Mouse (Mus musculus): Measurements from ENCODE around the gene Derl3.
"Not testable (repeated sequence)": the region's sequence is repeated elsewhere in the genome, so short reads cannot be mapped to it uniquely, and the experiment has no call there.

Derl3 gene

GRCm38 (mm10) chr10:75872915-75873542 is 20.2 kb upstream of the Derl3 start:
- DNase-seq: peak; percentile 69 to 78

- no peak for DNase-seq
These were observed 19.6 kb upstream of the Derl3 start for GRCm38 (mm10) chr10:75873543-75874170.

- DNase-seq: peak; percentile 88 to 89
These were observed 14.4 kb upstream of the Derl3 start for GRCm38 (mm10) chr10:75878836-75879235.

- DNase-seq: no peak
These were observed 12.9 kb upstream of the Derl3 start for GRCm38 (mm10) chr10:75880351-75880750.

GRCm38 (mm10) chr10:75880771-75881577 is 12.2 kb upstream of the Derl3 start:
- DNase-seq: no peak

GRCm38 (mm10) chr10:75881578-75882432 is 11.4 kb upstream of the Derl3 start:
- peak; percentile 89 to 95 for DNase-seq

GRCm38 (mm10) chr10:75882433-75883231 is 10.6 kb upstream of the Derl3 start:
- no peak for DNase-seq

GRCm38 (mm10) chr10:75883232-75883552 is 10.0 kb upstream of the Derl3 start:
- peak; percentile 90 to 95 for DNase-seq

- no peak for DNase-seq
These were observed 8.5 kb upstream of the Derl3 start for GRCm38 (mm10) chr10:75884742-75885141.

- not testable (repeated sequence) for DNase-seq
These were observed 5.7 kb upstream of the Derl3 start for GRCm38 (mm10) chr10:75887504-75887903.

GRCm38 (mm10) chr10:75889406-75890153 is 3.6 kb upstream of the Derl3 start:
- no peak for DNase-seq

GRCm38 (mm10) chr10:75894601-75895000 is 1.4 kb downstream of the Derl3 start:
- DNase-seq: no peak

- DNase-seq: no peak
These were observed 2.5 kb downstream of the Derl3 start for GRCm38 (mm10) chr10:75895730-75896129.

- no peak for DNase-seq
These were observed 3.0 kb downstream of the Derl3 start for GRCm38 (mm10) chr10:75896208-75896607.

- DNase-seq: peak; percentile 81 to 93
These were observed 4.2 kb downstream of the Derl3 start for GRCm38 (mm10) chr10:75897373-75897772.

GRCm38 (mm10) chr10:75898039-75898564 is 4.9 kb downstream of the Derl3 start:
- no peak for DNase-seq

GRCm38 (mm10) chr10:75898846-75899245 is 5.6 kb downstream of the Derl3 start:
- peak; percentile 49 to 82 for DNase-seq

- no peak for DNase-seq
These were observed 11.2 kb downstream of the Derl3 start for GRCm38 (mm10) chr10:75904391-75904790.

- no peak for DNase-seq
These were observed 13.7 kb downstream of the Derl3 start for GRCm38 (mm10) chr10:75906882-75907281.

- DNase-seq: peak in 1 of 2 experiments; percentile 27
These were observed 17.5 kb downstream of the Derl3 start for GRCm38 (mm10) chr10:75910698-75911097.

GRCm38 (mm10) chr10:75913013-75913589 is 19.9 kb downstream of the Derl3 start:
- DNase-seq: no peak

Measured in kidney, postnatal 25 days (tissue).